Mouse (Mus musculus): ENCODE data around the gene Ppil1.

The Ppil1 gene

GRCm38 (mm10) chr17:29263840-29264633, at the start of gene Ppil1:
TSS of gene Ppil1 (minus strand) at chr17:29264186.
- DNase-seq (ENCODE audit: low spot score in 2 of 2), result peak; percentile 54 to 68

GRCm38 (mm10) chr17:29313300-29313699, 49.3 kb upstream of the Ppil1 start:
- no peak for DNase-seq (ENCODE audit: low spot score in 2 of 2)

- DNase-seq (ENCODE audit: low spot score in 2 of 2), result no peak
Observed at GRCm38 (mm10) chr17:29312082-29312481, 48.1 kb upstream of the Ppil1 start.

- DNase-seq (ENCODE audit: low spot score in 2 of 2), result no peak
Observed at GRCm38 (mm10) chr17:29311602-29312001, 47.6 kb upstream of the Ppil1 start.

GRCm38 (mm10) chr17:29310056-29310623, 46.2 kb upstream of the Ppil1 start:
- no peak for DNase-seq (ENCODE audit: low spot score in 2 of 2)

GRCm38 (mm10) chr17:29305871-29306270, 41.9 kb upstream of the Ppil1 start:
- DNase-seq (ENCODE audit: low spot score in 2 of 2), result no peak

GRCm38 (mm10) chr17:29305058-29305806, 41.2 kb upstream of the Ppil1 start:
- no peak for DNase-seq (ENCODE audit: low spot score in 2 of 2)

GRCm38 (mm10) chr17:29304376-29305057, 40.5 kb upstream of the Ppil1 start:
- DNase-seq (ENCODE audit: low spot score in 2 of 2), result no peak

- DNase-seq (ENCODE audit: low spot score in 2 of 2), result no peak
Observed at GRCm38 (mm10) chr17:29303856-29304255, 39.9 kb upstream of the Ppil1 start.

- no peak for DNase-seq (ENCODE audit: low spot score in 2 of 2)
Observed at GRCm38 (mm10) chr17:29303087-29303486, 39.1 kb upstream of the Ppil1 start.

GRCm38 (mm10) chr17:29302149-29302548, 38.2 kb upstream of the Ppil1 start:
- no peak for DNase-seq (ENCODE audit: low spot score in 2 of 2)

GRCm38 (mm10) chr17:29301421-29301820, 37.4 kb upstream of the Ppil1 start:
- no peak for DNase-seq (ENCODE audit: low spot score in 2 of 2)

GRCm38 (mm10) chr17:29300926-29301325, 36.9 kb upstream of the Ppil1 start:
- no peak for DNase-seq (ENCODE audit: low spot score in 2 of 2)

- no peak for DNase-seq (ENCODE audit: low spot score in 2 of 2)
Observed at GRCm38 (mm10) chr17:29299282-29299681, 35.3 kb upstream of the Ppil1 start.

- no peak for DNase-seq (ENCODE audit: low spot score in 2 of 2)
Observed at GRCm38 (mm10) chr17:29297813-29298212, 33.8 kb upstream of the Ppil1 start.

- DNase-seq (ENCODE audit: low spot score in 2 of 2), result no peak
Observed at GRCm38 (mm10) chr17:29297321-29297720, 33.3 kb upstream of the Ppil1 start.

- DNase-seq (ENCODE audit: low spot score in 2 of 2), result no peak
Observed at GRCm38 (mm10) chr17:29295835-29296234, 31.8 kb upstream of the Ppil1 start.

- DNase-seq (ENCODE audit: low spot score in 2 of 2), result no peak
Observed at GRCm38 (mm10) chr17:29293807-29294605, 30.0 kb upstream of the Ppil1 start.

GRCm38 (mm10) chr17:29292996-29293395, 29.0 kb upstream of the Ppil1 start:
- no peak for DNase-seq (ENCODE audit: low spot score in 2 of 2)

- no peak for DNase-seq (ENCODE audit: low spot score in 2 of 2)
Observed at GRCm38 (mm10) chr17:29291793-29292192, 27.8 kb upstream of the Ppil1 start.

- no peak for DNase-seq (ENCODE audit: low spot score in 2 of 2)
Observed at GRCm38 (mm10) chr17:29282216-29282952, 18.4 kb upstream of the Ppil1 start.

All from frontal cortex, postnatal 25 days (tissue).